Mouse (Mus musculus): ENCODE data around the gene Nt5c1a.

DNA sequence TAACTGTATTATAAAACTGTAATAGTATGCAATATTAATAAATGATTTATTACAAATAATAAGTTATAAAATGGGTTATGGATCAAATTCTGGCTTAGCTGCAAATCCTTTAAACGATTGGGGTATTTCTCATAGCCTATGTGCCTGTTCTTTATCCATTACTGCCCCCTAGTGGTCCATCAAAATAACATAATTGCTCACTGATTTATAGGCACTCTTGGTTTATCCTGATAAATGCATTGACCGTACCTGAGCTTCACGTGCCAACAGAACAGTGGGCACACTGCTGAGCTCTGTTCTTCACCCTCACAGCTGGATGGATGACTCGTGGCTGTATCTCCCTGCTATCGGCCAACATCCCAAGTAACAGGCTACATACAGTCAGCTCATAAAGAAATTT is 53.3 kb downstream of the Nt5c1a start:
- TF ChIP-seq CTCF (IDR thresholded peaks at IDR 0.05) (peak; percentile 84), EP300 (IDR thresholded peaks at IDR 0.05) (no peak)

Measured in lung, postnatal 0 days (tissue).